Mouse (Mus musculus): ENCODE data around the gene Rhbdl1. TPM values are rescaled to one million over a fixed set of nuclear protein-coding genes. Genes with fewer than 3 reads are reported as not detected.

Gene Rhbdl1
- total RNA-seq (2023), result 1 to 10 TPM; 2.3 to 2.5 TPM

GRCm38 (mm10) chr17:25837076-25837410 is at the start of gene Rhbdl1:
TSS of gene Rhbdl1 (minus strand) at chr17:25837295.

DNA sequence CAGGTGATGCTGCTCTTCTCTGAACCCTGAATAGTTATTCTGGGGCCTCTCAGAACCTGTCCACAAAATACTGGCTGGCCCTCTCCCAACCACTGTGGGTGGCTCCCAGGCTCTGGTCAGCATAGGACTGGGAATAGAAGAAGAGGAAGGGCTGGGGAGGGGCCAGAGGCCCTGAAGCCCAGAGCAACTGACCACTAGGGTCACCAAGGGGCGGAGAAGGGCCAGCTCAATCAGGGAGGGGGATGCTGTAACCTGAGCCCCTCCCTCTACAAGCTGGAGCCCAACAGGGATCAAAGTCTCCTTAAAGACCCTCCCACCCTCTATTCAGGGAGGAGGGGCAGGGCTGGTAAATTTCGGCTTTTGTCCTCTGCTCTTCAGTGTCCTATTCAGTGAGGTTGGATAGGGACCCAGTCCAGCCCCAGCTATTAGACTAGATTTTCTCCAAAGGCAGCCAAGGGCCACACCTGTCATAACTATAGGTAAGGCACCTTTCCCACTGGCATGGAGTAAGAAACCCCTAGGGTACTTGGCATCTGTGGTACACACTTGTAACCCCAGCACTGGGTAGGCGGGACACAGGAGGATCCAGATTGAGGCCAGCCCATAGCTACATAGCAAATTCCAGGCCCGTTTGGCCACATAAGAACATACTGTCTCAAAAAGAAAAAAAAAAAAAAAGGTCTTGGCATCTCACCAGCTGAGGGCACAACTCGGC is 43.3 kb upstream of the Rhbdl1 start, which contains the start of gene Wfikkn1:
Gene Wfikkn1 (minus strand): TSS at position 663 of the 715 bp plus-strand sequence.

GRCm38 (mm10) chr17:25874721-25875170 is 37.7 kb upstream of the Rhbdl1 start, which contains the start of gene Mettl26:
TSS of gene Mettl26 (plus strand) at chr17:25875074.

DNA sequence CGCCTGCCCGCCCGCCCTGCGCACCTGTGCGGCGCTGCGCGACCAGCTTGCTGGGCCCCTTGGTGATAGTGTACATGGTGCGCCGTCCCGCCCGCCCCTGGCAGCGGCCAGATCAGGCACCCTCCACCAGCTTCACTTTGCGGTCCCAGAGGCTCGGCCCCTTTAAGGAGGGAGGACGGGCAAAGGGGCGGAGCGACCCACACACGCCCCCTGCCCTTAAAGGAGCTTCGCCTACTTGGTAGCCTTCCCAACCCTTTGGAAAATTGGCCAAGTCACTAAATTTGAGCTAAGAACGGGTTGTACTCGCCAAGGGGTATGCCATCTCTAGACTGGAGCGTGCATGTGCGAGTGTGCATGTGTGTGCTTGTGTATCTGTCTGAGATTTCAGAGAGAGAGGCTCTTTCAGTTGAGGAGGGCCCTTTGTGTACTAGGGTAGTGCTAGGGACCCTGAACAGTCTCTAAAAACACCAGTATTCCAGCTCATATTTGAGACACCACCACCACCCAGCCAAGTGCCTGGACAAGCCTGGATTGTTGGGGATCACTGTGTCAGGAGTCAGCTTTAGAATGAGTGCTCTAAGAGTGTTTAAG is 31.6 kb upstream of the Rhbdl1 start, which contains the start of gene Mcrip2:
Gene Mcrip2 (minus strand): TSS at position 164 of the 591 bp plus-strand sequence.

DNA sequence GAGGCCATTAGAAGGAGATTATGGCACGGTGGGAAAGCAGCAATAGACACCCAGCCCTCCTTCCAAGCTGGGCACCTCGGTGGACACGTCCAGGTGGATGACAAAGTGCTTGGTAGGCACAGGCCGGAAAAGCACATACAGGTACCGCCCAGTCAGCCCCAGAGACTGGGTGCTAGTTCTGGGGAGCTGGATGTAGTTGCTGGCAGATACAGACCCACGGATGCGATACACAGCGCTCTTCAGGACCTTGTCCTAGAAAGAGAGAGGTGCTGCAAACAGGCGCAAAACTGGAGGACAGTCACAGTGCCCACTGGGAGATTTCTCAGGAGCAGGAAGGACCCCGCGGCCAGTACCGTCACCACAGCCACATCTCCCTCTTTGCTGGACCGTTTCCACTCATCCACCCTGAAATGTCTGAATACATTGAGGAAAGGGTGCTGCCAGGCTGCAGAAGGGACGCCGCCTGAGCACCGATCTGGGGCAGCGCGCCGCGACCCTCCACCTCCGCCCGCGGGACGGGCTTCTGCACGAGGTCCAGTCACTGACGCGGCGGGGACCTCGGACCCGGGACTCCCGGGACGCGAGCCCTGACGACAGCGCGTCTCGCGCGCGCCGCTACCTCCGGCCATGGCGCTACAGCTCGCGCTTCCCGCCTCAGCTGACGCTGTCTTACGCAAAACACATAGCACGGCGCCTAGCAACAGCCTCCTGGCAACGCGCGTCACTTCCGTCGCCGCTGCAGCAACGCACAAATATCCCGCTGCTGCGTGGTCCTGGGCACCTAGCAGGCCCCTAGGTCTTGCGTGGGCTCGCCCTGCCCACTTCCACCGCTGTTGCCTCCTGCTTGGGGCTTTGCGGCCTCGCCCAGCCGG is 24.0 kb upstream of the Rhbdl1 start, which contains the start of gene Wdr90:
Gene Wdr90 (minus strand): TSS at position 670 of the 872 bp plus-strand sequence.

GRCm38 (mm10) chr17:25844396-25844901 is 7.4 kb upstream of the Rhbdl1 start, which contains the start of gene Rhot2:
TSS of gene Rhot2 (minus strand) at chr17:25844851.

DNA sequence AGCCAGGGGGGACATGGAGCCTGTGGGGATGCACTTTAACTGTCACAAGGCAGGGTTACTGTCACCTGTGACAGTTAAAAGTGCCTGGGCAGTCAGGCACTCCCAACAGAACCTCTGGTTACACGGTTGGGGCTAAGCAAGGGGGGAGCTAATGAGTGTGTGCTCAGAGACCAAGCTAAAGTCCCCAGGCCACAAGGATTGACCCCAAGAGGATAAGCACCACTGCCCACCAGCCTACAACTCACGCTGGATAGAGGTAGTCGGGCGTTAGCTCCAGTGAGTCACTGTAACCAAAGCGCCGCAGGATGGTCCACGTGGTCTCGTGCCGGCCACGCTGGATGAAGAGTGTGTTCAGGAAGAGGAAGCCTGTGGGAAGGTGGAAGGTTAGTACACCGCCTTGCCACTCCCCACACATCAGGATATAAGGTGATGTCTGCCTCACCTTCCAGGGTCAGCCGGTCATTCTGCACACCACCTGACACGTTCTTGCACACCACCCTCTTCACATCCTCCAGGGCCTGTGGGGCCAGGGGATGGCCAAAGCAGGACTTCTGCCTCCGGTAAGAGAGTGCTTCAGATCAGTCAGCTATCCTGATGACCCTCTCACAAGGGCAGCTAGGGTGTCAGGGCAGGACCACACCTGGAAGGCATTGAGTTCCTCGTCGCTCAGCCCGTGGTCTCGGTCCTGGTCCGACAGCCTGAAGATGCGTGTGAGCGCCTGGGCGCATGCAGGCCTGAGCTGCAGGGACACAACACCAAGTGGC is 4.2 kb upstream of the Rhbdl1 start, which contains the start of gene Gm20683:
Gene Gm20683 (minus strand): TSS at position 647 of the 764 bp plus-strand sequence.

DNA sequence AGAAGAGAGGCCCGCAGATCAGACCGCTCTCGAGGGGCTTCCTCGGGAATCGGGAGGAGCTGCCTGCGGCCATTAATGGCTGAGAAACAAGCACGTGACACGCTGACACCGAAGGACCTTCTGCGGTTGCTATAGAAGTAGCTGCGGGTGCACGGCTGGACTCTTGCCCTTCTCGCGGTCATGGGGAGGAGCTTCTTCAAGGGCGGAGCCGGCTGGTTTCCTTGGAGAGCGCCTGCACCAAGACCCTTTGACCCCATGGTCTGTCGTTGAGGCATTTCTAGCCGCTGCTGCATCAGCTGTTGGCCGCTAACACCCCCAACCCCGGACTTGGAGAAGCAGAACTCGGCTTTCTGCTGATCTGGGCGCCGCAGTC is 3.8 kb downstream of the Rhbdl1 start, which contains the start of gene Stub1:
Gene Stub1 (minus strand): TSS at position 114 of the 373 bp plus-strand sequence.

GRCm38 (mm10) chr17:25828712-25829557 is 8.2 kb downstream of the Rhbdl1 start, which contains the start of gene Jmjd8:
TSS of gene Jmjd8 (plus strand) at chr17:25828867.

GRCm38 (mm10) chr17:25823452-25823851 is 13.6 kb downstream of the Rhbdl1 start, which contains the start of gene Wdr24:
TSS of gene Wdr24 (plus strand) at chr17:25823627.

GRCm38 (mm10) chr17:25808789-25809605 is 28.1 kb downstream of the Rhbdl1 start, which contains the start of gene Fbxl16:
TSS of gene Fbxl16 (plus strand) at chr17:25809085.

DNA sequence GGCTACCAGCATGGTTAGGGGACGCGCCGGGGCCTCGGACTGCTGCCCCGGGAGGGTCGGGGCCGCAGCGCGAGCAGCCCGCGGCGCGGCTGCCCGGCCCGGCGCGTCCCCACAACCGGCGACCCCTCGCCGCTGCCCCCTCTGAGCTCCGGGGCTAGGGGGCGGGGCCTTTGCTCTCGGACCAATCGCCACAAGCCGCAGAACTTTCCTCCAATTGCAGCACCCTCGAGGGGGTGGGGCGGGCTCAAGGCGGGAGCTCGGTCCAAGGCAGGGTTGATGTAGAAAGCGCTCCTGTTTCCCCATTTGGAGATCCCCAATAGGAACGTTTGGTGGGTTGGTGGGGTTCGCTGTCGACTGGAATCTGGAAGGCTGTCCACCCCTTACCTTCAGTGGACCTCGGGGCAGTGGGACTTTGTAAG is 40.1 kb downstream of the Rhbdl1 start, which contains the start of gene Metrn:
Gene Metrn (minus strand): TSS at position 186 of the 419 bp plus-strand sequence.

GRCm38 (mm10) chr17:25795609-25796092 is 41.4 kb downstream of the Rhbdl1 start, which contains the start of gene AC134908.4:
TSS of gene AC134908.4 (minus strand) at chr17:25795659.

DNA sequence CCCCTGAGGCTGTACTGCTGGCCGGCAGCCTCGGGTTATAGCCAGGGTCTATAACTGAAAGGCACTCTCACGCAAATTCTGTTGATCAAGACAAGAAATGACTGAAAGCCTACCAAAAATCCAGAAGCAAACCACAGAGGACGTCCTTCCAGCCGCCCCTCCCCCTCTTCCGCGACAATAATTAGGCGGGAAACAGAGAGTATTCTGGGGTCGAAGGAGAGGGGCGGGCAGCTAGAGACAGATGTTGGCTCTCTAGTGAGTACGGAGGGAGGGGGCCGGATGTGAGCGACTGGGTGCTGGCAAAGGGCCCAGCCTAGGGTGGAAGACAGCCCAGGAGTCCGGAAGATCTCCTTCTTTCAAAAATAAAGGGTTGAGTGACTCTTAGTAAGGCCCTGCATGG is 44.5 kb downstream of the Rhbdl1 start, which contains the start of gene Fam173a:
Gene Fam173a (minus strand): TSS at position 287 of the 400 bp plus-strand sequence.

DNA sequence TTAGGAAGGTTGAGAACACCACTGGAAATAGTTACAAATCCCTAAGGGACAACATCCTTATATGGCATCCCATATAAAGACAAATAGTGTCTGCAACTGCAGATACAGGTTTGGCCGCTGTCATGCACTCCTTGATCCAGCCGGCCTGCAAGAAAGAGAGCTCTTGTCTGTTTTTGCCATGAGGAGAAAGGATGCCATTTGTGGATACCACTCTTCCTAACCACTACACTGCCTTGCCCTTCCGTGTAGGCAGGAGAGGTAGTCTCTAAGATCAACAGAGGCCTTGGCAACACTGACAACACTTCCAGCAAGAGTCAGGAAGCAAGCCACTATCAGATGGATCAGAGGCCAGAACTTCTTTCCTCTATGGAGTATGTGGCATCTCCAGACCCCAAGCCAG is 50.8 kb downstream of the Rhbdl1 start, which contains the start of gene Ccdc78:
Gene Ccdc78 (plus strand): TSS at position 301 of the 400 bp plus-strand sequence.

GRCm38 (mm10) chr17:25785281-25785745 is 51.8 kb downstream of the Rhbdl1 start, which contains the start of gene Haghl:
TSS of gene Haghl (minus strand) at chr17:25785673.

All from neutrophil, adult 83 days (primary cell).